Mouse (Mus musculus) large intestine, adult 2 months (tissue): ENCODE results near the gene Icam5. TPM values are rescaled to one million over a fixed set of nuclear protein-coding genes. Genes with fewer than 3 reads are reported as not detected.
A peak's percentile ranks its signal among the peaks of the same experiment; 100 is the strongest.
"Not testable (repeated sequence)": the region's sequence is repeated elsewhere in the genome, so short reads cannot be mapped to it uniquely, and the experiment has no call there.

Source experiments
- DNase-seq: peaks from one replicate; pipeline ENCODE4 v3.0.0-alpha.2; 2012; ENCODE audit warnings: low read depth, low spot score
- WGBS: fragments of 180-500 bp; shearing (Covaris S2); methylation state at CpG from one replicate; pipeline ENCODE4 v1.1.7; 2018; 5-methylcytosine and 5-hydroxymethylcytosine counted together
- polyA plus RNA-seq: library from polyadenylated mRNA; depleted of rRNA; stranded (reverse); fragments of >200 nt; gene quantifications from 2 replicates; pipeline ENCODE4 v1.2.3, GENCODE M21; 2012; rRNA removed

Icam5 gene
- 0.14 and 0.16 TPM in 2 replicates for polyA plus RNA-seq

GRCm38 (mm10) chr9:21031896-21032351, at the start of gene Icam5:
TSS of gene Icam5 (plus strand) at chr9:21032073.
- WGBS, result 1% methylated on average over 35 of the region's 35 CpGs
- DNase-seq, result no peak

GRCm38 (mm10) chr9:20982171-20982570, 49.7 kb upstream of the Icam5 start:
- 83% methylated on average over 3 of the region's 3 CpGs for WGBS
- no peak for DNase-seq

- DNase-seq, result no peak
- WGBS, result 47% methylated on average over 5 of the region's 5 CpGs
Measured at GRCm38 (mm10) chr9:20983169-20983568, 48.7 kb upstream of the Icam5 start.

- WGBS, result 67% methylated on average over 15 of the region's 15 CpGs
- no peak for DNase-seq
Measured at GRCm38 (mm10) chr9:20986952-20987686, 44.8 kb upstream of the Icam5 start.

- 35% methylated on average over 7 of the region's 7 CpGs for WGBS
- DNase-seq, result no peak
Measured at GRCm38 (mm10) chr9:20987953-20988352, 43.9 kb upstream of the Icam5 start.

GRCm38 (mm10) chr9:20990861-20991260, 41.0 kb upstream of the Icam5 start:
- DNase-seq, result no peak
- 13% methylated on average over 10 of the region's 10 CpGs for WGBS

- WGBS, result 89% methylated on average over 4 of the region's 4 CpGs
- no peak for DNase-seq
Measured at GRCm38 (mm10) chr9:20991587-20991986, 40.3 kb upstream of the Icam5 start.

- DNase-seq, result no peak
- WGBS, result 47% methylated on average over 5 of the region's 5 CpGs
Measured at GRCm38 (mm10) chr9:20993165-20993898, 38.5 kb upstream of the Icam5 start.

GRCm38 (mm10) chr9:20995069-20995468, 36.8 kb upstream of the Icam5 start:
- WGBS, result 78% methylated on average over 3 of the region's 3 CpGs
- DNase-seq, result no peak

- WGBS, result 86% methylated on average over 8 of the region's 8 CpGs
- DNase-seq, result no peak
Measured at GRCm38 (mm10) chr9:20997065-20997464, 34.8 kb upstream of the Icam5 start.

- DNase-seq, result not testable (repeated sequence)
- 73% methylated on average over 1 of the region's 1 CpGs for WGBS
Measured at GRCm38 (mm10) chr9:20998337-20998736, 33.5 kb upstream of the Icam5 start.

GRCm38 (mm10) chr9:21000811-21001210, 31.1 kb upstream of the Icam5 start:
- DNase-seq, result no peak

- DNase-seq, result no peak
- 44% methylated on average over 6 of the region's 6 CpGs for WGBS
Measured at GRCm38 (mm10) chr9:21001651-21002200, 30.1 kb upstream of the Icam5 start.

- 10% methylated on average over 7 of the region's 7 CpGs for WGBS
- DNase-seq, result no peak
Measured at GRCm38 (mm10) chr9:21002270-21002626, 29.6 kb upstream of the Icam5 start.

- DNase-seq, result peak; percentile 44
- WGBS, result under 1% methylated on average over 72 of the region's 72 CpGs
Measured at GRCm38 (mm10) chr9:21002627-21003551, 29.0 kb upstream of the Icam5 start, which contains the start of gene Mrpl4. TSS of gene Mrpl4 (plus strand) at chr9:21002738.

- 95% methylated on average over 10 of the region's 10 CpGs for WGBS
- no peak for DNase-seq
Measured at GRCm38 (mm10) chr9:21007313-21007952, 24.4 kb upstream of the Icam5 start.

GRCm38 (mm10) chr9:21008007-21008406, 23.9 kb upstream of the Icam5 start:
- WGBS, result 82% methylated on average over 7 of the region's 7 CpGs
- DNase-seq, result no peak

GRCm38 (mm10) chr9:21010362-21010761, 21.5 kb upstream of the Icam5 start:
- 12% methylated on average over 2 of the region's 2 CpGs for WGBS
- DNase-seq, result no peak

GRCm38 (mm10) chr9:21010939-21011541, 20.8 kb upstream of the Icam5 start:
- not testable (repeated sequence) for DNase-seq
- WGBS, result 64% methylated on average over 9 of the region's 9 CpGs
